Mouse (Mus musculus) regulatory T cell (primary cell): ENCODE data around the gene Zfp661.
"Not testable (repeated sequence)": the region's sequence is repeated elsewhere in the genome, so short reads cannot be mapped to it uniquely, and the experiment has no call there.

Source experiments
- in situ Hi-C: fragments of 300-600 bp; cut with MboI, MseI; formaldehyde crosslinking; loops from one replicate; pipeline ENCODE4 v1.15.1; 2025; ENCODE audit warnings: high pct_unique_total_duplicates

The Zfp661 gene

DNA sequence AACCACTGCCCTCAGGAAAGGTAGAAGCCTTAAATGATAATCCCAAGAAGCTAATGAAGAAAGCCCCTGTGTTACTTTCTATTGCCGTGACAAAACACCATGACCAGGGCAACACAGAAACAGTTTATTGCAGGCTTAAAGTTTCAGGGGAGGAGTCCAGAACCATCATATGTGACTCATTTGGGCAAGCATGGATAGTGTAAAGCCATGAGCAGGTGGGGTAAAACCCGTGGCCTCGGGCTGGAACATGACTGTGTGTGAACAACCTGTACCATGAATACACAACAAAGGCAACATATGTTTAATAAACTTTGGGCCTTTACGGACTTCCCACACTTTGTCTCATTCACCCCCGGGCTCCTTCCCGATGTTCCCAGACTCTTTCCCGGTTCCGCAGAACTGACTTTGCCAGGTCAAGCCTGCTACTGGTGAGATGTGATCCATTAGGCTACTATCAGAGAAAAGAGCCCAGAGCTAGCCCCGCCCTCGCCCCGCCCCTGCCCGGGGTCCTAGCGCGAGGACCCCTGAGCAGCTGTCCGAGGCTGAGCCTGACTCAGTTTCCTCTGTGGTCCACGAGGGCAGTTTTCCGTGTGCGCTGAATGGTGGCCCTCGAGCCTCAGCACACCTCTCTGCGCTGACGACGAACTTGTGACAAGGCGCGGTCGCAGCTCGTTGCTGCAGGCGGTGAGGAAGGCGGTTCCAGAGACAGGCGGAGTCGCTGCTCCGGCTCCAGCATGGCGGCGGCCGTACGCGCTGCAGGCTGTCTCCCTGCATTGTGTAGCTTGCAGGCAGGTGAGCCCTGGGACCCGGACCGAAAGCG, at the start of gene Zfp661, which contains the start of gene Mrps5:
TSS of gene Zfp661 (minus strand) at position 401 of the 820 bp plus-strand sequence.
TSS of gene Mrps5 (plus strand) at position 529 of the 820 bp plus-strand sequence.
- in situ Hi-C loops = loop anchor here (25.0 kb wide), 1 partner anchor 1725 kb away; the partner anchor contains the start of genes Cops2 and Galk2

DNA sequence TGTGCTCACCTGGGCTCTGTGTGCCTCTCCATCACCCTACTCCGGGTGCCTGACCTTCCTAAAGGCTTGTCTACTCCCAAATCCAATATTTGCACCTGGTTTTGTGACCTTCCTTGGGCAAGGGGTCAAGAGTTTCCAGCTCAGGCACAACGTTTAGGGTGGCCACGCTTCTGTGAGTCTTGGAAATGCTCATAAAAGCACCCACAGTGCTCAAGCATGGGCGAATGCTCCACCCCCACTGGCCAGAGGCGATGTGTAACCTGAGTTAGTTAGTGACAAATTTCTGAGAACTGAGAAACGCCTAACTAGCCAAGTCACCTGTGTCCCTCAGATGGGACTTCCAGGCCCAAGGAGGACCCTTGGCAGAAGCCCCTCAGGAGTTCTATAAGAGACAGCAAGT, 48.7 kb upstream of the Zfp661 start:
- in situ Hi-C loops = no loop called here

DNA sequence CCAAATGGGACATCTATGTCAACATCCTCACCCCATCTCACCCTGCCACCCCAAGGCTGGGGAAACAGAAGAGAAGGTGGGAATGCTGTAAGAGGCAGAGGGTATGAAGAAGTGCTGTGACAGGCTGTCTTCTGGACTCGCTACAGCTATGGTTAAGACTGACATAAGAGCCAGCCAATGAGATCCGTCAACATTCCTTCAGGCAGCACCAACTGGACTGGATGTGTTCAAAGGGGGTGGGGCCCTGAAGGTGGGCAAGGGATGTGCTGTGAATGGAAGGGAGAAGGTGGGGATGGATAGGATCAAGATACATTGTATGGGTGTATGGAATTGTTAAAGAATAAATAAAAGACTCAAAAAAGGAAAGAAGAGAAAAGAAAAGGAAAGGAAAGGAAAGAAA, 45.7 kb upstream of the Zfp661 start:
- in situ Hi-C loops = no loop called here

DNA sequence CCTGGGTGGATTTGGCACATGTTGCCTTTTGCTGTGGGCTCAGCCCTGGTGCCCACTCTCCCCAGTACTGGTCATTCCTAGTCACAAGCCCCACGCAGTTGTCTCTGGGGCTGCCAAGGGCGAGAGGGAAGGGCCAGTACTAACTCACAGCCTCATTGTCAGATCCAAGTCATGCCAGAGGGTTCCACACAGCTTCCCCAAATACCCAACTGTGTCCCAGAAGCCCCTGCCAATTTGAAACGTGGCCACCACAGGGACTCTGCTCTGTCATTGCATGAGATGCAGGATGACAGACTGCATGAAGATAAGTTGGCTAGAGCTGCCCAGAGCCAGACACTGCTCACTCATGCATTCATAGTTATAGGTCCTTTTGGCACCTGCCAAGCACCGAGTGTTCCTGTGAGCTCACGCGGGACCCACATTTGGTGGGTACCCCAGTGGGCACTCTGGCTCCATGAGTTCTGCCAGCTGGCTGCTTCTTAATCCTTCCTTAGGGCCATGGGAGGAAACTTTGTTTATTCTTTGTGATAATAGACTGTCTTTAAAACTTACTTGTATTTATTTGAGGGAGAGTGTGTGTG, 41.2 kb upstream of the Zfp661 start:
- in situ Hi-C loops = no loop called here

DNA sequence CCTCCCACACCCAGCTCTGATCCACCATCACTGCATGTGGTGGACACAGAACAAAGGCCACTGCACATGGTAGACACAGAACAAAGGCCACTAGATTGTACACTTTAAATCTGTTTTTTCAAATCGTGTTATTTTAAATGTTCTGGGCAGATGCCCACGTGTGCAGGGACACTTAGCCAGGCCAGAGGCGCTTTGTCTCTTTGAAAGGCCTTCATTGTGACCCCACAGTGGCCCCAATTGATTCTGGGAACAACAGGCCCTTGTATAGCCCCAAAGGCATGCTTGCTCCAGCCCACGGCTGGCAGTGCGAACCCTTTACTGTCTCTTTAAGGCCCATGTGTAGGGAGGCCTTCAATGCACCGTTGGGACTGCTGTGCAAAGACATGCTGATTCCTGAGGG, 40.5 kb upstream of the Zfp661 start:
- in situ Hi-C loops = no loop called here

DNA sequence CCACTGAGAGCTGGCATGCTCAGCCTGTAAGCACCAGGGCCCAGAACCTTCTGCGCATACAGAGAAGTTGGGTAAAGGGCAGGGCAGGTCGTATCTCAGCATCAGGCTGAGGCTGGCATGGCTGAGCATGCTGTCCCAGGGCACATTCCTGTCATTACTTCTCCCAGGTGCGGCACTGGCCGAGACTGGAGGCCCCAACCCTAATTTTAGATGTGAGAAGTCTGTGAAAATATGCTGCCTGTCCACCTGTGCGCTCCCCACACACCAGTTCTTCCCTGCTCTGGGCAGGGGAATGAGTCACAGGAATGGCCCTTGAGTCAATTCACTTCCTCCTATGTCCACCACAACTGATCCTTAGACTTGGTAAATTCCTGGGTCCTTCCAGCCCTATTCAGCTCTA, 38.8 kb upstream of the Zfp661 start:
- in situ Hi-C loops = no loop called here

DNA sequence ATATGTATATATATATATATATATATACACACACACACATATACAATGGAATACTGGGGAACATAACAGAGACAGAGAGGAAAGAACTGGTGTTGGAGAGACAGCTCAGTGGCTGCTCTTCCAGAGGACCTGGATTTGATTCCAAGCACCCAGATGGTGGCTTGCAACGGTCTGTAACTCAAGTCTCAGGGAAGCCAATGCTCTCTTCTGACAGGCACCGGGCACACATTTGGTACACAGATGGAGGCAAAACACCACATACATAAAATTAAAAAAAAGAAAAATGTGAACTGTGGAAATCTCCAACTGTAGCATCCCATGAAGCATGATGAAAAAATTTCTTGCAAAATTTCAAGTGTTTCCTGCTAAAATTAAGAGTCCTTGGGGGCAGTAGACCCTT, 37.9 kb upstream of the Zfp661 start:
- in situ Hi-C loops = no loop called here

DNA sequence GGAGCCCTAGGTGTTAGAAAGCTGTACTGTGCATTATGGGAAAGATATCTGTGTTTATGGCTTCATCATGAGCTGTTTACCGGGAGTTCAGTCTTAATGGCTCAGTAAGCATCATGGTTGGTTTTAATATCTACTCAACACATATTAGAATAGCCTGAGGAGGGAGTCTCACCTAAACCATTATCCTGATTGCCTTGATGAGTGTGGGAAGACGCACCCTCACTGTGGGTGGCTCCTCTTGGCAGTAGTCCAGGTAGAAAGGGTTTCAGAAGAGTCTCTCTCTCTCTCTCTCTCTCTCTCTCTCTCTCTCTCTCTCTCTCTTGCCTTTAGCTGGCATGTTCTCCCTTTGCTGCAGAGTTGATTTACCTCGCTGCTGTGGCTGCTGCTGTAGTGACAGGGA, 35.2 kb upstream of the Zfp661 start:
- in situ Hi-C loops = no loop called here

DNA sequence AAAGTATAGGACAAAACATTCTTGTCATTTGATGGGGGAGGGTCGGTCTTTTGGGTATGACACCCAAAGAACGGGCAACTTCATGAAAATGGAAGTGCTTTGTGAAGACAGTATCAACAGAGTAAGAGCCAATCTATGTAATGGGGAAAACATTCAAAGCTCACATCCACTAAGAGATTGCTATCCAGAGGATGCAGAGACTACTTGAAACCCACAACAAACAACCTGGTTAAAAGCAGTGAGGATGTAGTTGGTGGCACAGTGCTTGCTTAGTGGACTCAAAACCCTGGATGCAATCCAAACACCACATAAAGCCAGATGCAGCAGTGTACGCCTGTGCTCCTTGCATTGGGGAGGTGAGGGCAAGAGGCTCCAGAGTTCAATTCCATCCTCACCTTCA, 32.4 kb upstream of the Zfp661 start:
- in situ Hi-C loops = no loop called here

DNA sequence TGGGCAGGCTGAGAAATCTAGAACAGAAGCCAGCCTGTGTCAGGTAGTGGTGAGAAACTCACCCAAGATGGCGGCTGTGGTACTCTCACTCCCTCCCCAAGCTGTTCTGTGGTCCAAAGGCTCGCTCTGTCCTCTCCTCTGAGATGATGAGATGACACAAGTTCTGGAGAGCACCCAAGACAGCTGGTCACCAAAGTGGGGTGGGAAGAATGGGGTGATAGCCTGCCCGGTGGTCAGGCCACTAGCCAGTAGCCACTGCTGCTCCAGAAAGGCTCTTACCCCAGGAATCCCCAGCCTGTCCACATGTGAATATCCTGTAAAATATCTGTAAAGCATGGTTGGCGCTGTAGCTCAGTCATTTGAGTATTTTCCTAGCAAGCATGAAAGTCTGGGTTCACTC, 25.4 kb upstream of the Zfp661 start:
- in situ Hi-C loops = no loop called here

DNA sequence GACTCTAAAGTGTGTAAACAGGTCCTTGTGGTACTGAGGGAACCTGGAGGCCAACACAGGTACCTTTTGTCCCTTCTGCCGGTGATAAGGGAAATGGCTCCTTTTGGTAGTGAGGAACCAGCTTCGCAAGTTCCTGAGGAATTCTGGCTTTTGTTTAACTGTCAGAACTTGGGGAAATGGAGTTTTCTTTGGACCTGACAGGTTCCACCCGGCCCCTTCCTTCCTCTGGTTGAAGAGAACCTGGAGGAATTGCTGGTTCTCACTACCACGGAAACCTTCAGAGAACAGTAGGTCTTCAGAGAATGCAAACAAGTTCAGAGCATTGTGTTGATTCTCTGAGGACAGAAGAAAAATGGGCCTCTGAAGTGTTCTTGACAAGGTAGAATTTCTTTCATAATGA, 24.5 kb upstream of the Zfp661 start:
- in situ Hi-C loops = no loop called here

DNA sequence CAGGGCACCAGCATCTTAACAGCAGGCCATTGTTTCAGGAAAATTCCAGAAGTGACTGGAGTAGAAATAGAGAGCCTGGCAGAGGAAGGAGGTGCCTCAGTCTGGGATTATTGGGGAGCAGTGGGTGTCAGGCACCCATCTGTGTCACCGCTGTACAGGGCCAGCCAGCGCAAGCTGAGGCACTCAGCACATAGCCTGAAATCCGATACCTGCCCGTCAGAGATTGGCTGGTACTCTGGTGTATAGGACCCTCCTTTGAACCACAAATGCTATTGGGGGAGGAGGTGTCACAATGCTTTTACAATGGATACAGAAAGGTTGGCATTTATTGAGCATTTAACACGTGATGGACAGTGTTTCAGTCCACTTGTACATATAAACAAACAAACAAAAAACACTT, 22.1 kb upstream of the Zfp661 start:
- in situ Hi-C loops = no loop called here

DNA sequence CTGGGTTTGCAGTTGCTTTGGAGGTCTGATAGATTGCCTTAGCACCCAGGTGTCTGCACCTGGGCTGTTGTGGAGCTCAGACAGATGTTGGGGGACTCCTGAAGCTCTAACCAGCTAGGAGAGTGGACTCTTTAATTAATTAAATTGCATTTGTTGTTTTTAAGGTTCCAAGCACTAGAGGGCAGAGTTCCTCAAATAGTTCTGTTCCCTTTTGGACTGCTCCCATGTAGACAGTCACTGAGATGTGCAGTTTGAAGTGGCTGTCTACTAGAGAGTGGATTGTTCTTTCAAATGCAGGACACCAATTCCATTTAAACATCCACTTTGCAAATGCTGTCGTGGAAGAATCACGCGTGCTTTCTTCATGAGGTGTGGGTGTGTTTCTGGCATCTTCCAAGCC, 21.3 kb upstream of the Zfp661 start:
- in situ Hi-C loops = no loop called here

DNA sequence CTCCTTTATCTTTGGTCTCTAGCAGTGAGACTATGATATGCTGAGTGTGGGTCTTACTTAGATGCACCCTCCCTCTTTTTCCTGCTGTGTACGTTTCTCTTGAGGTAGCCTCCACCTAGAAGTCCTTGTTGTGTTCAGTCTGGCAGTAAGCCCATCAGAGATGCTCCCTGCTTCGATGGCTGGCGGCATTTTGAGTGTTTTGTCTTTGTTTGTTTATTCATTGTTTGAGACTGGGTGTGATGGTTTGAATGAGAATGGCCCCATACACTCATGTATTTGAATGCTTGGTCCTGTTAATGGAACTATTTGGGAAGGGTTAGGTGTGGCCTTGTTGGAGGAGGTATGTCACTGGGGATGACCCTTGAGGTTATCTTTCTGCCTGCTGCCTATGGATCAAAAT, 18.3 kb upstream of the Zfp661 start:
- in situ Hi-C loops = no loop called here

DNA sequence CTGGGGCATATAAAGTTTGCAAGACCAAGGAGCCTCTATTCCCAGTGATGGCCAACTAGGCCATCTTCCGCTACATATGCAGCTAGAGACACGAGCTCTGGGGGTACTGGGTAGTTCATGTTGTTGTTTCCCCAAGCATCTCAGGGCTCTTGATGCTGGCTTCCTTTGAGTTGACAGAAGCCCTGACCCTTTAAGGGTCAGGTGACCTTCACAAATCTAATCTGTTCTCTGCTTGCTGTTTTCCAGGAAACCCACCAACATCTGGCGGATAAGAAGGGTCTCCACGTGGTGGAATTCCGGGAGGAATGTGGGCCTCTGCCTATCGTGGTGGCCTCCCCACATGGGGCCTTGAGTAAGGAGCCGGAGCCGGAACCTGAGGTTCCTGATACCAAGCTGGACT, 16.5 kb upstream of the Zfp661 start:
- in situ Hi-C loops = not testable (repeated sequence)

DNA sequence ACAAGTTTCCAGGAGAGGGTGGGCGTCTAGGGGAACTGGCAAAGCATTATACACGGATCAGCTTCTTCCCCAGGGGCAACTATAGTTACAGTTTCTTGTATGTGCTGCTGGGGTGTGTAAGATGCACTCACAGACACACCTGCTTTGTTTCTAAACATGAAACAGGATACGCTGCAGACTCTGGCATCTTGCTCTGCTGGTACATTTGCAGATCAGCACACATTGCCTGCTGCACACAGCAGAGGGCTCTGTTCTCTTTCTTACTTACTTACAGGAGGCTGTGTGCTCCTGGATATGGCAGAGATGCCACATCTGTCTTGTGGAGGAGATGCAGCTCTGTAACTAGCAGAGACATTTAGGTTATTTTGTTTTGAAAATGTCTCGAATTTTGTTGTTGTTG, 3.9 kb upstream of the Zfp661 start:
- in situ Hi-C loops = loop anchor here (25.0 kb wide), 1 partner anchor 1729 kb away; the partner anchor contains the start of genes Cops2 and Galk2

DNA sequence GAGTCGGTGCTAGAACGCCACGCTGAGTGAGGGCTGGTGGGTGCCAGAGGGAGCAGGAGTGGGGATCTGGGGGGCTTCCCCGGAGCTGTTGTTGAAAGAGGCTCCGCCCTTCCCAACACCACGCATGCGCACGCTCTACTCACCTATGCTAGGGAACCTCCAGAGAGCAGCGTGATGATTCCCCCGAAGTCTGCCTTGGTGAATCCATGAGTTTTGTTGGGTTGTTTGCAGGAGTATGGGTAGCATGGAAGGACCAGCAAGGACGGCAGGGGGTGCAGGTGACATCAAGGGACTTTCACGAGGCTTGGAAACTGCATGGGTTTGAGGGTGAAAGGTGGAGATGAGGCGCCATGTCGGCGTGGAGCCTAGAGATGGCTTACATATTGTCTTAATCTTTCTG, 3.3 kb upstream of the Zfp661 start:
- in situ Hi-C loops = loop anchor here (25.0 kb wide), 1 partner anchor 1728 kb away; the partner anchor contains the start of genes Cops2 and Galk2

DNA sequence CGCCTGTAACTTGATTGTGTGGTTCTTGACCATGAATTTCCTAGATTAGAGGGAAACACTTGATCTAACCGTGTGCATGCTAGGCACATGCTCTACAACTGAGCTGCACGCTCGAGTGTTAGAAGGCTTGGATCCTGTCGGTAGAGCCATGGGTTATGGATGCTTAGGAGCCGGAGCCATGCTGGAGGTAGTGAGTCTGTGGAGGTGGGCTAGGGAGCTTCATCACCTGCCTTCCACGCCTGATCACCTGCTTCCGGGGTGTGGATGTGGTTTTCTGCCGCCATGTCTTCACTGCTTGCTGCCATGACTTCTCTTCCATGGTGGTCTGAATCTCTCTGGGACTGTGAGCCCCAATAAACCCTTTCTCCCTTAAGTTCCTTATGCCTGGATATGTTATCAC, 2.0 kb upstream of the Zfp661 start:
- in situ Hi-C loops = loop anchor here (25.0 kb wide), 1 partner anchor 1727 kb away; the partner anchor contains the start of genes Cops2 and Galk2

DNA sequence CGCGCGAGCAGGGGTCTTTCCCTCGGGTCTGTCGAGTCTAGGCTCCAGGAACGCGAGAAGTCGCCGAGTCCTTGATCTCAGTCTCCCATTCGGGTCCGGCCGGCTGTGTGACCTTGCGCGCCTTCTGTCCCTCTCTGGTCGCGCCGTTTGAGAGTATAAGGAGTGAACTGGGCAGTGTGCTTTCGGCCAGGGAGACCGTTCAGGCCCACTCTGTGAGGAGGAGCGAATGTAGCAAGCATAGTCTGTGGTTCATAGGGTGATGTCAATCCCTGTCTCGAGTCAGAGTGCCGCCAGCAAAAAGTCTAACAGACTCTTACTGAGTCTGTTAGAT, 585 bp upstream of the Zfp661 start:
- in situ Hi-C loops = loop anchor here (25.0 kb wide), 1 partner anchor 1725 kb away; the partner anchor contains the start of genes Cops2 and Galk2

DNA sequence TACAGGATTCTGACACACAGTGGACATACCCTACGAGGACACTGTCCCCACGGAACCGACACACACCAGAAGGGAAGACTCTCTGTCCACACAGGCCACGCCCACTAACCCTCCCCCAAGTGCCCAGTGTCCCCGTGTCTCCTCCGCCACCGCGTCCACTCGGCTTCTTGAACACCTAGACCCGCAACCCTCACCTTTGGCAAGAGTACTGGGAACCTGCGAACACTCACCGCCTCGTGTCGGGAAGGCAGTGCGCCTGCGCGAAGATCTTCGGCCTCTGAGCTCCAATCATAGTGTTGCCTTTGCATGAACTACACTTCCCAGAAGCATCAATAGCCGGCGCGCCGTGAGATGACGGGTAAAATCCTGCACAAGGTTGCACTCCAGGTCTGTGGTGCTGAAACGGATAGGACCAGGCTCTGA, 2.4 kb downstream of the Zfp661 start:
- in situ Hi-C loops = loop anchor here (25.0 kb wide), 1 partner anchor 1722 kb away; the partner anchor contains the start of genes Cops2 and Galk2

DNA sequence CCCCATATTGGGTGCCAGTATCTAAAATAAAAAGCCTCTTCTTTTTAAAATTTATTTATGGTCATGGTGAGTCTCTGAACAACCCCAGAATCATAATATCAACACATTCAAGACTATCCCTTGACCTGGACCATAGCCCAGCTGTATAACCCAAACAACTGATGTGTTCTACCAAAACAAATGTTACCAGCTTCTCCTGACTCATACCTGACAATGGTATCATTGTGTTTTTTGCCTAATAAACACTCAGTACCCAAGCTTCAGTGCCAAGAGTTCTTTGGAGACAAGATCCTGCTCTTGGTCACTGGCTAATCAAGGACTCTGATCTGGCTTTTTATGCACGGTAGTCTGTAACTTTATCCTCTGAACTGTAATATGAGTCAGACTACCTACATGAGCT, 13.6 kb downstream of the Zfp661 start:
- in situ Hi-C loops = no loop called here

DNA sequence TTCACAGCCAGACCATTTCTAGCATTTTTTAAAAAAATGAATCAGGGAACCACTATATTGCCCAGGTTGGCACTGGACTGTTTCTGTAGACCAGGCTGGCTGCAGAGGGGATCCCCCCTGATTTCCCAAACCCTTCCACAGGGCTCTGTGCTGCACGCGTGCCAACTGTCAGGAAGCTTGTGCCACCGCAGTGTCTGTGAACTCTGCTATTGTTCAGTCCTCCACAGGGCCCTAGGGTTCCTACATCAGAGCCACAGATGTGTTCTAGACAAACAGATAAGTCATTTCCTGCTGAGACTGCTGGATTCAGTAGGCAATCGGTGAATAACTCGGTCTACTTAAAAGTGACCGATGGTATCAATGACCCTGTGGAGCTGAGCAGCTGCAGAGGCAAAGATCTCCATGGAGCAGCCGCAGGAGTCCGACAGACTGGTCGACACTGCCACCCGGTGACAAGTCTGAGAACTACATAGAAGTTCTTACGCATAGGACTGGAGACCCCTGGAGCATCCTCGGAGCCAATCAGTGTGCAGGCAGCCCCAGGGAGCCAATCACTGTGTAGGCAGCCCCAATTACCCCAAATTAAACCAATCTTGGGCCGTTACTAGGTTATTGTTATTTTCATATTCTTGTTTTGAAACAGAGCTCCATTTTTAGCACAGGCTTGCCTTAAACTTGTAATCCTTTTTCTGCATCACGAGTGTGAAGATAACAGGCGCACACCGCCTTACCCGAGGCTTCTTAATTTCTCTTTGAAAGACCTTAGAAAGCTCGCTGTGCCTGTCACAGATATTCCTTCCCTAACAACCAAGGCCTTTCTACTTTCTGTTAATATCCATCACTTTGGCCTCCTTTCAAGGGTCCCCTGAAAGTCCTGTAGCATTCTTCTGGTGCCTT, 27.6 kb downstream of the Zfp661 start:
- in situ Hi-C loops = no loop called here
